Comparison of ENCODE assay signal across 24 mouse cellular contexts in genomic region chr4:140640668-140641067, GRCm38 (mm10). TPM values are rescaled to one million over a fixed set of nuclear protein-coding genes. Genes with fewer than 3 reads are reported as not detected.
DNase-seq lines count a peak whose midpoint lies in the region; ATAC-seq and TF ChIP-seq lines count a peak whose summit lies in the region.
"Had no signal": no experiment of that assay in that cellular context is flagged by ENCODE, and none has a peak within 500 bp of the region (broad histone marks: within the 10 kb centered on the region; RNA-seq: fewer than 3 reads in every experiment).

No protein-coding gene starts in this region.

- TF ChIP-seq CTCF in E14TG2a.4 (conservative IDR thresholded peaks at IDR 0.05; ENCODE audit: low read length) = no peak

- H3K4me3 ChIP-seq in forebrain, embryonic 13.5 days = no peak overlapping the region
- no peak overlapping the region for H3K4me3 ChIP-seq in forebrain, embryonic 11.5 days (ENCODE audit: low read depth, low read length)
- H3K4me3 ChIP-seq in kidney, embryonic 16.5 days (ENCODE audit: low read length) = no peak overlapping the region
- peak overlapping the region; percentile 68 for H3K4me3 ChIP-seq in E14TG2a.4 (replicated peaks; ENCODE audit: low read length)
- H3K4me3 ChIP-seq: embryonic facial prominence, embryonic 13.5 days; erythroblast, embryonic 14.5 days; heart, adult 2 months; heart, embryonic 13.5 days; hindbrain, embryonic 13.5 days; limb, embryonic 12.5 days had no signal

- no peak overlapping the region for H3K9ac ChIP-seq in forebrain, embryonic 13.5 days
- H3K9ac ChIP-seq in forebrain, embryonic 11.5 days (ENCODE audit: low read length) = no peak overlapping the region
- H3K9ac ChIP-seq in kidney, embryonic 16.5 days (replicated peaks; ENCODE audit: low read length) = no peak overlapping the region; the same call in 1 of the 2 replicates
- H3K9ac ChIP-seq: embryonic facial prominence, embryonic 13.5 days; heart, embryonic 13.5 days; hindbrain, embryonic 13.5 days; limb, embryonic 12.5 days; liver, postnatal 0 days had no signal

- ATAC-seq in forebrain, embryonic 13.5 days = no peak
- ATAC-seq in forebrain, embryonic 11.5 days (replicated peaks; ENCODE audit: low FRiP score) = no peak
- no peak for ATAC-seq in kidney, embryonic 16.5 days (ENCODE audit: low FRiP score, low TSS enrichment)
- ATAC-seq: liver, postnatal 0 days; lung, postnatal 0 days had no signal

- no peak for DNase-seq in forebrain, embryonic 11.5 days (ENCODE audit: low spot score)
- no peak for DNase-seq in kidney, postnatal 4 days
- peak; percentile 92 for DNase-seq in ES-CJ7 (ENCODE audit: low read depth, low spot score)
- DNase-seq in gastrocnemius, adult 18-20 months (ENCODE audit: low spot score) = no peak
- DNase-seq: adrenal gland, postnatal 36 days; embryo, embryonic 11 days; gastrocnemius, postnatal 36 days; heart, adult 2 months; heart, postnatal 14 days; liver, postnatal 0 days; thymus, adult 2 months; thymus, postnatal 4 days had no signal

- WGBS in forebrain, embryonic 13.5 days = 91% methylated on average over 9 of the region's 9 CpGs
- WGBS in forebrain, embryonic 11.5 days = 89% methylated on average over 9 of the region's 9 CpGs
- WGBS in kidney, embryonic 16.5 days = 59% methylated on average over 9 of the region's 9 CpGs

- H3K4me2 ChIP-seq in forebrain, embryonic 13.5 days = no peak overlapping the region
- H3K4me2 ChIP-seq in forebrain, embryonic 11.5 days (ENCODE audit: low read depth, low read length, severe bottlenecking) = no peak overlapping the region
- no peak overlapping the region for H3K4me2 ChIP-seq in kidney, embryonic 16.5 days (replicated peaks; ENCODE audit: low read depth, low read length)
- H3K4me2 ChIP-seq: embryonic facial prominence, embryonic 13.5 days; heart, embryonic 13.5 days; hindbrain, embryonic 13.5 days; limb, embryonic 12.5 days; liver, embryonic 11.5 days had no signal

- peak overlapping the region; percentile 8; the same call in 1 of the 2 replicates for H3K27ac ChIP-seq in forebrain, embryonic 13.5 days
- no peak overlapping the region for H3K27ac ChIP-seq in forebrain, embryonic 11.5 days (ENCODE audit: low read depth, low read length)
- H3K27ac ChIP-seq in kidney, embryonic 16.5 days (ENCODE audit: low read length) = peak overlapping the region; percentile 19; the same call in 1 of the 2 replicates
- H3K27ac ChIP-seq: embryonic facial prominence, embryonic 13.5 days; heart, adult 2 months; heart, embryonic 13.5 days; limb, embryonic 12.5 days; macrophage; stomach, postnatal 0 days had no signal

- peaks cover 10% of the 10 kb centered on the region for H3K9me3 ChIP-seq in forebrain, embryonic 13.5 days (replicated peaks)
- H3K9me3 ChIP-seq in forebrain, embryonic 11.5 days (ENCODE audit: control insufficient read depth, low read length) = peaks cover 3% of the 10 kb centered on the region; the same call in 1 of the 2 replicates
- peaks cover 5% of the 10 kb centered on the region for H3K9me3 ChIP-seq in kidney, embryonic 16.5 days (ENCODE audit: low read length)
- H3K9me3 ChIP-seq in E14TG2a.4 (ENCODE audit: low read length) = peaks cover 15% of the 10 kb centered on the region
- H3K9me3 ChIP-seq: embryonic facial prominence, embryonic 13.5 days; hindbrain, embryonic 13.5 days had no signal

- no peaks in the 10 kb centered on the region for H3K27me3 ChIP-seq in forebrain, embryonic 13.5 days
- H3K27me3 ChIP-seq in forebrain, embryonic 11.5 days (ENCODE audit: control insufficient read depth, insufficient read depth, low read length) = no peaks in the 10 kb centered on the region
- no peaks in the 10 kb centered on the region for H3K27me3 ChIP-seq in kidney, embryonic 16.5 days (ENCODE audit: insufficient read depth, low read length)
- H3K27me3 ChIP-seq in E14TG2a.4 (ENCODE audit: insufficient read depth, low read length) = peaks cover 10% of the 10 kb centered on the region
- H3K27me3 ChIP-seq: embryonic facial prominence, embryonic 13.5 days; heart, embryonic 13.5 days; hindbrain, embryonic 13.5 days; limb, embryonic 12.5 days had no signal

- H3K36me3 ChIP-seq in forebrain, embryonic 13.5 days (ENCODE audit: poor library complexity, severe bottlenecking) = peaks cover 46% of the 10 kb centered on the region
- H3K36me3 ChIP-seq in forebrain, embryonic 11.5 days (ENCODE audit: control insufficient read depth, insufficient read depth, low read length) = no peaks in the 10 kb centered on the region; the same call in 1 of the 2 replicates
- 0 out of 2 replicates have a peak, but pooled peaks cover 4% of the 10 kb centered on the region for H3K36me3 ChIP-seq in kidney, embryonic 16.5 days (ENCODE audit: insufficient read depth, low read length)
- H3K36me3 ChIP-seq in E14TG2a.4 (ENCODE audit: insufficient read depth, low read length) = peaks cover 7% of the 10 kb centered on the region; the same call in 1 of the 2 replicates

- peaks cover 45% of the 10 kb centered on the region for H3K4me1 ChIP-seq in forebrain, embryonic 13.5 days
- no peaks in the 10 kb centered on the region for H3K4me1 ChIP-seq in forebrain, embryonic 11.5 days (replicated peaks; ENCODE audit: control insufficient read depth, insufficient read depth, low read length)
- H3K4me1 ChIP-seq in kidney, embryonic 16.5 days (ENCODE audit: insufficient read depth, low read length) = peaks cover 49% of the 10 kb centered on the region
- peaks cover 76% of the 10 kb centered on the region for H3K4me1 ChIP-seq in E14TG2a.4 (replicated peaks; ENCODE audit: low read depth, low read length)

RNA-seq across cellular contexts. Expression of gene Arhgef10l, which starts 25.1 kb away (rescaled TPM):
- 20.2 and 22.0 TPM in 2 replicates for polyA plus RNA-seq in forebrain, embryonic 13.5 days (2015; fragmentation: Nextera tagmentation; extraction: Ambion mirVana)
- polyA plus RNA-seq in forebrain, embryonic 11.5 days (2014; fragmentation: Nextera tagmentation; extraction: Ambion mirVana) = 23.3 and 23.6 TPM in 2 replicates
- polyA plus RNA-seq in kidney, embryonic 16.5 days (2015; fragmentation: Nextera tagmentation; extraction: Ambion mirVana) = 25.4 and 27.7 TPM in 2 replicates
- 10 to 100 TPM; 53.2 to 68.6 TPM for total RNA-seq in gastrocnemius, adult 18-20 months (2021)

RNA-seq across cellular contexts. Expression of gene Rcc2, which starts 59.7 kb away (rescaled TPM):
- polyA plus RNA-seq in forebrain, embryonic 13.5 days (2015; fragmentation: Nextera tagmentation; extraction: Ambion mirVana) = 34.0 and 35.5 TPM in 2 replicates
- 91.6 and 100 TPM in 2 replicates for polyA plus RNA-seq in forebrain, embryonic 11.5 days (2014; fragmentation: Nextera tagmentation; extraction: Ambion mirVana)
- polyA plus RNA-seq in kidney, embryonic 16.5 days (2015; fragmentation: Nextera tagmentation; extraction: Ambion mirVana) = 19.5 and 21.0 TPM in 2 replicates
- 1 to 10 TPM; 7.2 to 8.9 TPM for total RNA-seq in gastrocnemius, adult 18-20 months (2021)
